Mouse (Mus musculus): ENCODE data around the gene Spag7. TPM values are rescaled to one million over a fixed set of nuclear protein-coding genes. Genes with fewer than 3 reads are reported as not detected.

Spag7 gene
- total RNA-seq, 2 experiments from 2014 or later = 52.8 to 53.9 TPM

- DNase-seq (ENCODE audit: low spot score in 2 of 2) = peak; percentile 64 to 69
These were observed 12.8 kb upstream of the Spag7 start for GRCm38 (mm10) chr11:70681897-70682581.

GRCm38 (mm10) chr11:70681170-70681569, 12.0 kb upstream of the Spag7 start:
- DNase-seq (ENCODE audit: low spot score in 2 of 2) = no peak

DNA sequence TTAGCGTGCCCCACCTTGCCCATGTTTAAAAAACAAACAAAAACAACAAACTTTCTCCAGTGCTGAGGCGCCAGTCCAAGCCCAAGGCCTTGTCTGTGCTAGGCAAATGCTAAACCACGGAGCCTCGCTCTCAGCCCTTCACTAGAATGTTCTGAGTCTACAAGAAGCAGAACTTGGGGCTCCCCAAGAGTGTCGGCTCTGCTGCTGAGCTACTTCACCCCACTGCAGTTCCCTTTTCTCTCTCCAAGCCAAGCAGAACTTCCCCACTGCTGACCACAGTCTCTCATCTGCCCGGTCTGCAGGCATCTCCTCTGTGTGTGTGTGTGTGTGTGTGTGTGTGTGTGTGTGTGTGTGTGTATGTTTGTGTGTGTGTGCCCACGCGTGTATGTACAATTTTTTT, 10.7 kb upstream of the Spag7 start:
- DNase-seq (ENCODE audit: low spot score in 2 of 2) = no peak

DNA sequence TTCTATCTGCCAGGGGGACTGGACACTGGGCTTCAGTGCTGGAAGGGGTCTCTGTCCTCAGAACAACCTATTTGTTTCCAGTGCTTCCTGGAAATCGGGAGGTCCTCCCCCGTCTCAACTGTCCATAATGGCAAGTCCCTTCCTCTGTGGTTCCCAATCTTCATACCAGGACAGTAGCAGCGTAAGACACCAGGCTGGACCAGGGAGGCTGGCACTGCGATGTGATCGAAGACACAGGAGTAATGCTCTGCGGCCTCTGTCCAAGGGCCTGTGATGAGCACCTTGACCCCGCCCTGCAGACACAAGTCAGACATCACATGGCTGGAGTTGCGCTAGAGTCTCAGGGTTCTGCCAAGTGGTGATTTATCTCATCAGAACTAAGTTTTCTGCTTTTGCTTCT, 10.1 kb upstream of the Spag7 start:
- no peak for DNase-seq (ENCODE audit: low spot score in 2 of 2)

DNA sequence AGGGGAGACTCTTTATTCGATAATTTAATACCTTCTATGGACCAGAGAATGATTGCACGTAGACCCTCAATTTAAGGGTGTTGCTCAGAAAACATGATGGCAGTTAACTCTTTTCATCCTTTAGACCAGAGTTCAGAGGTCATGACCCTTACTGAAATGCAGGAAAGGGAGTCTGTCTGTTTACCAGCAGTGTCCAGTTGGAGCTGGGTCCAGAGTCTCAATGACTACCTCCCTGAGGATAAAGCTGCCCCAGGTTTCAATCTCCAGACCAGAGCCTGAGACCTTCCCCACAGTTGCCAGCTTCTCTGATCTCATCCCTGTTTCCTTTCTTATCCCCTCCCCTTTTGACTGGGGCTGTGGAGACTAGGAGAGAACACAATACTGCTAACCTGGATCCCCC, 9.4 kb upstream of the Spag7 start:
- DNase-seq (ENCODE audit: low spot score in 2 of 2) = no peak

GRCm38 (mm10) chr11:70678092-70678491, 8.9 kb upstream of the Spag7 start:
- DNase-seq (ENCODE audit: low spot score in 2 of 2) = no peak

DNA sequence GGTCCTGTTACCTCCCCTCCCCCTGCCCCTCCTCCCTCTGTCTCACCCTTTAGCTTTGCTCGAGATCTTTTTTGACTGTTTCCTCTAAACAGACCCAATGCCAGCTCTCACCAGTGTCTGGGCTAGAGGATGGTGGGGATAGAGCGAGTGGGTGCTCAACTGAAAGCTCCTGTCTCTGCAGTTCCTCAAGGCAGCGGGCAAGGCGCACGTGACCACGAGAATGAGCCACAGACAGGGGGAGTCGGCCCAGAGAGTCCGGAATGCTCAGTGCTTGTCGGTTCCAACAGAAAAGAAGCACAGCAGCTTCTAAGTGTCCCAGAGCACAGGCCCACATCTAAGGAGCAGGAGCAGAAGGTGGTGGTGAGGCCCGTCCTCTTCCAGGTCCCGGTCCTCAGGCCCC, 5.3 kb upstream of the Spag7 start:
- DNase-seq (ENCODE audit: low spot score in 2 of 2) = no peak

DNA sequence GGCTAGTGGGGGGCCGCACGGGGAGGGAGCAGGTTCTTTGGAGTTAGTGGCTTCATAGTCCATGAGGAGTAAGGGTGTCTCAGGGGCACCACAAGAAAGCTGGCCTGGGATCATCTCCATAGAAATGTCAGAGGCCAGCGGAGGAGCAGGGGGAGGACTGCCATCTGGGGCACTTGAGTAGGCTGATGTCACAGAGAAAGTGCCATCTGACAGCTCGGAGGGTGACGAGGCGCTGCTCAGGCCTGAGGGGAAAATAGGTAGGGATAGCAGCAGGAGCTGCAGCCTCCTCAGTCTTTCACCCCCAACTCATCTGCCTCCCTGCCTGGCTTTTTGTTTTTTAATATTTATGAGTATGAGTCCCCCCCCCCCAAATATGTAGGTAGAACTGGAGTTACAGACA, 4.8 kb upstream of the Spag7 start:
- no peak for DNase-seq (ENCODE audit: low spot score in 2 of 2)

DNA sequence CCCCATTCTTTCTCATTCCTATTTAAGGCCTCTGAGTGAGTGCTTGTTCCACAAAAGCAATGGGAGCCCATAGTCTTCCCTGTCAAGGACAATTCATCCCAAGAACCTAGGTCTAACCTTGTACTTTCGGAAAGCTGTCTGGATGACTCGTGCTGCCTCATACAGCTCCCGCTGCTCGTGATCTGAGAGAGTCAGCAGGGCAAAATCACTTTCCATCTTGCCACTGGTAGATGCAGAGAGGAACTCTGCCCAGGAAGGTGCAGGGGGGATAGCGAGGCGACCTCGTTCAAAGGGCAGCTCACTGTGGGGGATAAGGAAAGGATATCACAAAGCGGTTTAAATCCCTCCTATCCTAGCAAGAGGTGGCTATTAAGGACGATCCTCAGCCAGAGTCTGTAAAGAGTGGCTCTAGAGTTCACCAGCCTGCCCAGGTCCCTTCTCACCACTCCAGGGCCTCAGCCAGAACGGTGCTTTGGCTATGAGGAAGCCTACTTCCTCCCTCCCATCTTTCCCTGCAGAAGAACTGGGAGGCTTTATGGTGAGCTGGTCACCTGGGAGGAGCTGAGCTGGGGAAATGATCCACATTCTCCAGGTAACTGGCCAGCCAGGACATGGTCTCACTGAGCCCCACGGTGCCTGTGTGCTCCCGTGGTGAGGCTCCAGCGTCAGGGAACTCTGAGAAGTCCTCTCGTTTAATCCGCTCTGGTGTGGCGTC, 2.3 kb upstream of the Spag7 start:
- no peak for DNase-seq (ENCODE audit: low spot score in 2 of 2)

DNA sequence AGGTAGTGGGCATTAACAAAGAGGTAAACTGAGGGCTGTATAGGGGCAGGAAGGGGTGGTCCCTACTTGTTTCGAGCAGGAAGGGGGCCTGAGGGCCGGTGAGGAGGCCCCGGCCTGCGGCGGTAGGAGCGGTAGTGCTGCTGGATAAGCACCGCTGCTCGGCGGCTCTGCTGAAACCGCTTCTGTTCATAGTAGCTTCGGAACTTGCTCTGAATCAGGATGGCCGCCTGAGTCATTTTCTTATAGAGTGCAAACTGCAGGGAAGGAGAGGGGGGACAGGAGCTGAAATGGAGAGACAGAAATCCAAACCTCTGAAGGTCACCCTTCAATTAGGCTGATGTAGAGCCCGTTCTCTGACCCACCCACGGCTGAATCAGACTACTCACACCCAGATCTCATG, 1.3 kb upstream of the Spag7 start:
- no peak for DNase-seq (ENCODE audit: low spot score in 2 of 2)

- peak; percentile 73 to 84 for DNase-seq (ENCODE audit: low spot score in 2 of 2)
These were observed 548 bp upstream of the Spag7 start for GRCm38 (mm10) chr11:70669582-70670345.

- DNase-seq (ENCODE audit: low spot score in 2 of 2) = peak in 1 of 2 experiments; percentile 67
These were observed 863 bp downstream of the Spag7 start for GRCm38 (mm10) chr11:70668335-70668770.

DNA sequence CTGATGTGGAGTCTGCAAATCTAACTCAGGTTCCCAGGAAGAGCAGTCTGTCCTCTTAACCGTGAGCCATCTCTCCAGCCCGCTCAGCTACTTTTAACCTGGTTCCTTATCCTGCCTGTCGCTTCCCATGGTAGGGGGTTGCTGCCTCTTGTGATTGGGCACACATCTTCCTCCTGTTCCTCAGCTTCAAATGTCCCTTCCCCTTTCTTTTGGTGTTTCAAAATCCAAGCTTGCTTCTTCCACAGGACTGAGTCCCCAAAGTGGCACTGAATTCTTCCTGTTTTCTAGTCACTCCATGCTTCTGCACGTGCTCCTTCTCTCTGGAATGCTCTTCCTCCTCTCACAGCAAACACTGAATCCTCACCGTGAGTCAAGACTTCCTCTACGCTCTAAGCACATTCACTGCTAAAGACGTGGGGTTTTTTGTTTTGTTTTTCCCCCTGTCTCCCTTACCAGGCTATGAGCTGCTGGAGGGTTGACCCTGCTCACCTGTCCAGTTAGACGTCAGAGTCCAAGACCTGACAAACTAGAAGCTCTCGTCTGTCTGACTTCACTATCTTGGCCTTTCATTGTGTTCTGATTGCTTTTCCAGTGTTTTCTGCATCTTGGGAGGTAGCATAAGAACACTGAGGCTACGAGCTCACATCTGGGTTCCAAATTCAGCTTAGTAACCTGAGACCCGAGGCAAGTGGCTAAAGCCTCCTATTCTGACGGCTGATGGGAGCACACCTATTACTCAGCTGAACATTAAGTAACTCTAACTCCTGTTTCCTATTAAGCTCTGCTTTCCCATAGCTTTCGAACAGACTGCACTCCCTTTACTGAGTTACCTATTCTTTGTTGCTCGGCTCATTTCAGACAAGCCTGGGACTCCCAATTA, 1.7 kb downstream of the Spag7 start:
- DNase-seq (ENCODE audit: low spot score in 2 of 2) = no peak

DNA sequence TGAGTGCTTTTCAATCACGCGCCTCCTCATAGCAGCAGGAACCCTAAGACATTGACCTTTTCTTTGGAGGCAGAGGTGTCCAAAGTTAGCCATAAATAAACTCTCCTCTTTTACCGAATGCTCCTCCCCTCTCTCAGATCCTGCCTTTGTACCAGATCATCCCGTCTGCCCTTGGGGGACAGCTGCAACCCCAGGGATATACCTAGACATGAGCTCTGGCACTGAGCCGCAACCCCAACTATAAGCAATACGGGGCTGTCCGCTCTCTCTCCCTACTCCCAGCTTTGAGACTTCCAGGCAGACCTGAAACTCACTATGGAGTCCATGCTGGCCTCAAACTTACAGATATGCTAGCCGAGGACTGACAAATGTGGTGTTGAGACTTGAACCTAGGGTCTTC, 2.5 kb downstream of the Spag7 start:
- DNase-seq (ENCODE audit: low spot score in 2 of 2) = no peak

GRCm38 (mm10) chr11:70664741-70665140, 4.5 kb downstream of the Spag7 start:
- no peak for DNase-seq (ENCODE audit: low spot score in 2 of 2)

GRCm38 (mm10) chr11:70663957-70664356, 5.3 kb downstream of the Spag7 start:
- DNase-seq (ENCODE audit: low spot score in 2 of 2) = no peak

- no peak for DNase-seq (ENCODE audit: low spot score in 2 of 2)
These were observed 6.1 kb downstream of the Spag7 start for GRCm38 (mm10) chr11:70663101-70663500.

DNA sequence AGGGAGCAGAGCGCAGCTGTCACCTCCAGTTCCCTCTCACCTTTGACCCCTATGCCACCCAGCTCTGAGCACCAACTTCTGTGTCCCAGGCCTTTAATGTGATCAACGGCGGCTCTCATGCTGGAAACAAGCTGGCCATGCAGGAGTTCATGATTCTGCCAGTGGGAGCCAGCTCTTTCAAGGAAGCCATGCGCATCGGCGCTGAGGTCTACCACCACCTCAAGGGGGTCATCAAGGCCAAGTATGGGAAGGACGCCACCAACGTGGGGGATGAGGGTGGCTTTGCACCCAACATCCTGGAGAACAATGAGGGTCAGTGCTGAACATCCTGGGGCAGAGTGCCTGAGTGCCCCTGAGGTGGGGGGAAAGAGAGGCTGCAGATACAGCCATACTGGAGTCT, 8.6 kb downstream of the Spag7 start:
- DNase-seq (ENCODE audit: low spot score in 2 of 2) = no peak

DNA sequence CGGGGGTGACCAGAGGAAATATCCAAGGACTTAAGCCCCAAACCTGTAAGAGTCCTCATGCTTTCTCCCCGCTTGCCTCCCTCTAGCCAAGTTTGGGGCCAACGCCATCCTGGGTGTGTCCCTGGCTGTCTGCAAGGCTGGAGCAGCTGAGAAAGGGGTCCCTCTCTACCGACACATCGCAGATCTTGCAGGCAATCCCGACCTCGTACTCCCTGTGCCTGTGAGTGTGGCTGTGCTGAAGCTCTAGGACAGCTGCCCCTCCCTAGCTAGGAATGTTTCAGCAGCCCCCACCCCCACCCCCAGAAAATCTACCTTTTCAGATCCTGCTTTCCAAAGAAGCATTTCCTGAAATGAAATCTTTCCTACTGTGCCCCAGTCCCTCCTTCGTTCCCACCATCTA, 10.3 kb downstream of the Spag7 start:
- no peak for DNase-seq (ENCODE audit: low spot score in 2 of 2)

DNA sequence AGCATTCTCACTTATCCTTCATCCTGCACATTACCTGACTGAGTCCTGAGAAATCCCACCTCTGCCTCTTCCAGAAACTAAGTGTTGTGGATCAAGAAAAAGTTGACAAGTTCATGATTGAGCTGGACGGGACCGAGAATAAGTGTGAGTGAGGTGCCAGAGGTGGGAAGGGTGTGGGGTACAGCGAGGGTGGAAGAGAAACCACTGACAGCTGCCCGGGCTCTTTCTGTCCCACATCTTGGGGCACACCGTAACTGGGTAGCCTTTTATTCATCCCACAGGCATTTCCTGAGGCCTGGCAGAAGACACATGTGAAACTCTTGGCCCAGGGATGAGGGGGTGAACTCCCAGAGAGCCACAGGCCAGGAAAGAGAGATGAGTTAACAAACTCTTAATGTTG, 10.7 kb downstream of the Spag7 start:
- no peak for DNase-seq (ENCODE audit: low spot score in 2 of 2)

DNA sequence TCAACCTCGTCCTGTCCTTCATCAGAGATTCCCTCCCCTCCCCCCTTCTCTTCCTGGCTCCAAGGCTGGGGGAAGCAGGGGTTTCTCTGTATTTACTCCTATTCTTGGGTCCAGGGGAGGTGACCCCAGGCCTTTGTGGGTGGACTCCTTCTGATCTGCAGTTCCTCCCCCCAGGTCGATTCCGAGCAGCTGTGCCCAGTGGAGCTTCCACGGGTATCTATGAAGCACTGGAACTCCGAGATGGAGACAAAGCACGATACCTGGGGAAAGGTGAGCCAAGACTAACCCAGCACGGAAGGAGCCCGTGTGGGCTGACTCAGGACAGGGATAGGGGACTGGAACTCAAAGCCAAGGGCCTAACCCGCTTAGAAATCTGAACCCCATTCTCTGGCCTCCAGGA, 11.2 kb downstream of the Spag7 start:
- DNase-seq (ENCODE audit: low spot score in 2 of 2) = no peak

All from layer of hippocampus, postnatal 10 days (tissue).